Mouse (Mus musculus) monocyte, adult 2 months (primary cell): ENCODE data around the gene Fnbp1.

ENCODE experiments used
- DNase-seq, 2 experiments: peaks; one replicate each; pipeline ENCODE4 v3.0.0; 2022; ENCODE audit warnings: low spot score in 2 of 2, low read depth in 1 of 2

Fnbp1 gene

GRCm38 (mm10) chr2:31040487-31040886, 101.3 kb downstream of the Fnbp1 start:
- no peak for DNase-seq

DNA sequence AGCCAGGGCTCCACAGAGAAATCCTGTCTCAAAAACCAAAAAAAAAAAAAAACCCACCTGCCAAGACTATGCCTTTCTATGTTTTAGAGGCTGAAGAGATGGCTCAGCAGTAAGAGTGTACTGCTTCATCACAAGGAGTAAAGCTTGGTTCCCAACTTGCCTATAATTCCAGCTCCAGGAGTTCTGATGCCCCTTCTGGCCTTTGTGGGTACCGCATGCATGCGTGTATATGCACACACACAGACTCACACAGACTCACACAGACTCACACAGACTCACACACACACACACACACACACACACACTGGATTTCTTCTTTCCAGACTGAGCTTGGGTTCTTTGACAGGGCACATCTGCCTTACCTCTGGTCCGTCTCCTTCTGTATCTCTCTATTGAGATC, 101.8 kb downstream of the Fnbp1 start:
- DNase-seq, result no peak

- DNase-seq, result no peak
Measured at GRCm38 (mm10) chr2:31036811-31037210, 105.0 kb downstream of the Fnbp1 start.

DNA sequence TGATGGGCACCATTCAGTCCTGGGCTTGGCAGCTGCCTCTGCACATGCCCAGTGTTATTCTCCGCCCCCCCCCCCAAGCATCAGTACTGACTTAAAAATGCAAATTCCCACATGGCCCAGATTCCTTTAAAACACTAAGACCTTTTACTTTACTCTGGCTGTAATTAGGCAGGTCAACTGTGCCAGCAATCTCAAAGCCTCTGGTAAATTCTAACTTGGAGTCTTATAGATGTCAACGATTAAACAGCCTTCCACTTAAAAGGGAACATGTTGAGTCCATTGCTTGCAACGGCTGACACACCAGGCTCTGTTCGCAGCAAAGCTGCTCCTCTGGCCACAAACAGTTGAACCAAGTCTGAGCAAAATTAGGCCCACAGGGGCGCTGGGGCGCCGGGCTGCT, 109.8 kb downstream of the Fnbp1 start:
- no peak for DNase-seq

- no peak for DNase-seq
Measured at GRCm38 (mm10) chr2:31026642-31027041, 115.2 kb downstream of the Fnbp1 start.

GRCm38 (mm10) chr2:31025458-31025857, 116.3 kb downstream of the Fnbp1 start:
- DNase-seq, result no peak

- DNase-seq, result peak; percentile 19 to 24
Measured at GRCm38 (mm10) chr2:31024618-31025370, 117.0 kb downstream of the Fnbp1 start.

DNA sequence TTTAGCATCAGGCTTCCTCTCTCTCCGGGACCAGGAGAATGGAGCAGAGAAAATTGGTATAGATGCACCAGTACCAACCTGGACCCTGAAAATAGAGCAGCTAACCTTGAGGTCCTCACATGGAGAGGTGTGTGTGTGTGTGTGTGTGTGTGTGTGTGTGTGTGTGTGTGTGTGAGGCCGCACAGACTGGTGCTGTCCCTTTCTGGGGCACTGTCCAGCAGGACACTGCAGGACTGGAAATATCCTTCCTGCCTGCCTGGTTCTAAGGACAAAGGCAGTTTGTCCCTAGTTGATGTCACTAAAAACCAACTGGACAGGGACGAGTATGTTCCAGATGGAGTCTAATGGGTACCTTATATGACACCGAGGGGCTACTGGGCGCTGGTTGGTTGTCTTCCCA, 117.9 kb downstream of the Fnbp1 start:
- no peak for DNase-seq

DNA sequence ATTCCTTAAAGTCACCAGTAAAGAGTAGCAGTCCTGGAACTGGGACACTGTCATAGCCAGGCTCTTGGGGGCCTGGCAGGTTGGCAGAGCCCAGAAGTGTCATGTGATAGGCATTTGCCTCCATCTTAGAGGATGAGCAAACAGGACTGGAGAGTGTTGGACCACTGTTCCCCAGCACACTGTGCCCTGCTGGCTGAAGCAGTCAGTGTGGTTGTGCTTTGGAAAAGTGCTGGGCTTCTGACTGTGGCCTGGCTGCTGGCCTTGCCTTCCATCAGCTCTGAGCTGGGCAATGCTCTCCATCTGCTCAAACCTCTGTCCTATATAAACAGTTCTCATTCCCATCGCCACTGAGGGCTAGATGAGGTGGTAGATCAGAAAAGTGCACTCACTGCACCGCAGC, 121.6 kb downstream of the Fnbp1 start:
- DNase-seq, result no peak

GRCm38 (mm10) chr2:31019011-31019410, 122.8 kb downstream of the Fnbp1 start:
- no peak for DNase-seq

GRCm38 (mm10) chr2:31018519-31018918, 123.3 kb downstream of the Fnbp1 start:
- no peak for DNase-seq

GRCm38 (mm10) chr2:31017625-31018317, 124.0 kb downstream of the Fnbp1 start:
- DNase-seq, result no peak

DNA sequence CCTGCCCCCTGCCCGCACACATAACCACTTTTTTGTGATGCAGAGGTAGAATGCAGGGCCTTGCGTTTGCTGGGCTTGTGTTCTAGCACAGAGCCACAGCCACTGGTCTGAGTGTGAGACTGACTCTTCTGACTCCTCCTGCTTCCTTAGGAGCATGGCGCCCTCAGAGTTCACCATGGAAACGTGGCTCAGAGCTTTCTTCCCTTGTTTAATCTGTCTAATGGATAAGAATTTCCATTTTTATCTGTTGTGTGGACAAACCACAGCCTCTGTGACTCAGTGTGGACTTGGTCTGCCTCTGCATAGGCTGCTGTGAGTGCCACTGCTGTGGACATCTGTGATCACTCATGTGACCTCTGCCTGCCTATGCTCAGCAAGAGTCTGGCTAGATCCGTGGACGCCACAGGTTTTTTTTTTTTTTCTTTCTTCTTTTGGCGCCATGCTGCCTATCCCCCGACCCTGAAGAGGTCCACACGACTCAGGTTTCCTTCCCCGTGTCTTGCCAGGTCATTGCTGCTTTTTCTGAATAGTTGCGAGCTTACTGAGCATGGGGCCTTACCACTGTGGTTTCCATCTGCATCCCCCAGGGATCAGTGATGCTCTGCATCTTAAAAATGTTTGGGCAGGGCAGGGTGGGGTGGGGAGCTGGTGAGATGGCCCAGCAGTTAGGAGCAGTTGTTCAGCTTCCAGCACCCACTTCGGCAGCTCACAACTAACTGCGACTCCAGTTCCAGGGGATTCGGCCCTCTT, 128.3 kb downstream of the Fnbp1 start:
- DNase-seq, result no peak

- DNase-seq, result no peak
Measured at GRCm38 (mm10) chr2:31007208-31007607, 134.6 kb downstream of the Fnbp1 start.

- no peak for DNase-seq
Measured at GRCm38 (mm10) chr2:31006434-31006833, 135.4 kb downstream of the Fnbp1 start.

DNA sequence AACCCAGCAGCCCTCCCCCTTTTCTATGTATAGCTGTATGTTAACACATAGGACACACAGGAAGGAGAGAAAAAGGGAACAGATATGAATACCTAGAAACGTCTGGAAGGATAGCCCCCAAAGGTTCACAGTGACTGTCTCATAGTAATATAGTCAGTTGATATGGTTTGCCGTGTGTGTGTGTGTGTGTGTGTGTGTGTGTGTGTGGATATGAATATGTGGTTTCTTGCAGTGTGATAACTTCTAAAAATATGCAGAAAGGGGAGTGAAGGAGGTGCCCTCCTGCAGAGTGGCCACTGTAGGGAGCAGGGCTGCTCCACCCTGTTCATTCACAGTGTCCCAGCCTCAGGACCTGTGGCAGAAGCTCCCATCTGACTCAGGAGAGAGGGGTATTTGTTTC, 136.4 kb downstream of the Fnbp1 start:
- no peak for DNase-seq

- no peak for DNase-seq
Measured at GRCm38 (mm10) chr2:31002857-31003256, 139.0 kb downstream of the Fnbp1 start.

DNA sequence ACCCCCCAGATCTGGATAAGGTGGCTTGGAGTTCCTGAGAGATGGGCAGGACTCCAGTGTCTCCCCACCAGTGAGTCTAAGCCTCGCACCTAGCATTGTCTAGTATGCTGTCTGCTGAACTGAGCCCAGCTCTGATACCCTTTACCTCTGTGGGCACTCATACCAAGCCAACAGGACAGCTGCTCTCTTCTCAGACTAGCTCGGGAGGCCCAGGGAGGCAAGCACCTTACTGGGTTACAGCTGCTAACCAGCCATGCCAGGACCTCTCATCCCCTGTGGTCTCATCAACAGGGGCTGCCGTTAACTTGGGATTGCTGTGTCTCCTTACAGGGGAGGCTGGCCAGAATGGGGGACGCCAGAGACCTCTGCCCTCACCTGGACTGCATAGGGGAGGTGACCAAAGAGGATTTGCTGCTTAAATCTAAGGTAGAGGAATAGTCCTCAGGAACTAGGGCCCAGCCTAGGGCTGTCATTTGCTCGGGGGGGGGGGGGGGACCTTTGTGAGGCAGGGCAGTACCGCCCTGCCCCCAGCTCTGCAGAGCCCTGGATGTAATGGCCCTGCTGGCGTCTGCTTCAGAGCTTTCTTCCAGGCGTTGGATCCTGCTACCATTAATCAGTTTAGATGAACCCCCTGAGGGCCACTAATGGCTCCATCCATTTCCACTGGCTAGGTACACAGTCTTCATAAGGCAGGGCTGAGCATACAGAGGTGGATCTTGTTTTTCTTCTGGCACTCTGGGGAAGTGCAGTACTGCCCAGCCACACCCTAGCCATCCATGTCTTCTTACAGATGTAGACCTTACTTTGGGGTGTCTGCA, 143.2 kb downstream of the Fnbp1 start:
- DNase-seq, result no peak

GRCm38 (mm10) chr2:30995432-30995996, 146.3 kb downstream of the Fnbp1 start:
- DNase-seq, result no peak

GRCm38 (mm10) chr2:30994853-30995252, 147.0 kb downstream of the Fnbp1 start:
- DNase-seq, result no peak

- DNase-seq, result no peak
Measured at GRCm38 (mm10) chr2:30990221-30990620, 151.6 kb downstream of the Fnbp1 start.
